9 mouse cellular contexts compared by ENCODE assay signal in the genomic region with DNA sequence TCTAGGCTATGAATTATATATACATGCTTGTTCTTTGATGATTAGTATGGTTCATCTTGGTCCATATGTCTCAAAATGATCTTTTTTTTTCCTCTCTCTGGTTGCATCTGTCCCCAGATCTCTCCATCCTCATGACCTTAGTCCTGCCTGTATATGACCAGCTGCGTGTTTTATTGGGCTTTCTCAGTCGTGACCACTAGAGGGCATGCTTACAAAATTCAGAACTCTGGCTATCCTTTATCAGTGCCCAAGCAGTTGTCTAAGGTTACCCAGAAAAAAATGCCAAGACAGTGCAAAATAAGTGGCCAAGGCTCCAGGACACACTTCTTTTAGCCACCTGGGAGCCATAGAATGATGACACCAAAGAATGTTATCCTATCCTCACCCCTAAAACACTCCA. TPM values are rescaled to one million over a fixed set of nuclear protein-coding genes. Genes with fewer than 3 reads are reported as not detected.
A peak's percentile ranks its signal among the peaks of the same experiment; 100 is the strongest.
DNase-seq lines count a peak whose midpoint lies in the region; ATAC-seq and TF ChIP-seq lines count a peak whose summit lies in the region.
"Had no signal": no experiment of that assay in that cellular context is flagged by ENCODE, and none has a peak within 500 bp of the region (broad histone marks: within the 10 kb centered on the region; RNA-seq: fewer than 3 reads in every experiment).

No protein-coding gene starts in this region.

- peak; percentile 38; the same call in 1 of the 2 replicates for TF ChIP-seq CTCF in spleen, adult 2 months (IDR thresholded peaks at IDR 0.05; ENCODE audit: extremely low read depth, insufficient read depth, insufficient read length, insufficient replicate concordance)
- peak; percentile 74 for TF ChIP-seq CTCF in lung, postnatal 0 days (IDR thresholded peaks at IDR 0.05)

- 5% methylated on average over 2 of the region's 2 CpGs for WGBS in spleen, adult 2 months
- 9% methylated on average over 2 of the region's 2 CpGs for WGBS in embryonic facial prominence, embryonic 10.5 days
- WGBS in intestine, embryonic 15.5 days, result 3% methylated on average over 2 of the region's 2 CpGs
- WGBS in lung, postnatal 0 days, result 6% methylated on average over 2 of the region's 2 CpGs

- H3K9me3 ChIP-seq in embryonic facial prominence, embryonic 10.5 days, result no peaks in the 10 kb centered on the region
- no peaks in the 10 kb centered on the region for H3K9me3 ChIP-seq in intestine, embryonic 15.5 days
- H3K9me3 ChIP-seq in lung, postnatal 0 days (ENCODE audit: low read length), result no peaks in the 10 kb centered on the region

- no peak overlapping the region for H3K4me2 ChIP-seq in intestine, embryonic 15.5 days (replicated peaks)
- no peak overlapping the region for H3K4me2 ChIP-seq in lung, postnatal 0 days (replicated peaks; ENCODE audit: low read depth, low read length)

- H3K4me3 ChIP-seq in spleen, adult 2 months (ENCODE audit: extremely low read depth, insufficient read depth, insufficient read length), result no peak overlapping the region
- H3K4me3 ChIP-seq in embryonic facial prominence, embryonic 10.5 days, result no peak overlapping the region
- no peak overlapping the region for H3K4me3 ChIP-seq in intestine, embryonic 15.5 days (replicated peaks)
- H3K4me3 ChIP-seq in lung, postnatal 0 days (ENCODE audit: low read depth, low read length), result no peak overlapping the region
- H3K4me3 ChIP-seq: myocyte had no signal

- TF ChIP-seq EP300 in lung, postnatal 0 days (IDR thresholded peaks at IDR 0.05), result no peak

- H3K4me1 ChIP-seq in spleen, adult 2 months (ENCODE audit: control insufficient read depth, insufficient read depth, insufficient read length), result no peaks in the 10 kb centered on the region
- H3K4me1 ChIP-seq in embryonic facial prominence, embryonic 10.5 days, result no peaks in the 10 kb centered on the region
- no peaks in the 10 kb centered on the region for H3K4me1 ChIP-seq in intestine, embryonic 15.5 days (replicated peaks)
- no peaks in the 10 kb centered on the region for H3K4me1 ChIP-seq in lung, postnatal 0 days (ENCODE audit: insufficient read depth, low read depth, low read length)

- DNase-seq in spleen, adult 2 months (ENCODE audit: low read depth in 1 of 2, low spot score in 2 of 2), result no peak
- no peak for DNase-seq in spleen, postnatal 14 days (ENCODE audit: low spot score in 2 of 2)
- DNase-seq in adrenal gland, postnatal 14 days, result peak; percentile 55
- peak; percentile 48 for DNase-seq in embryonic facial prominence, embryonic 10.5 days (ENCODE audit: low spot score)
- DNase-seq in lung, postnatal 0 days (ENCODE audit: low spot score), result peak; percentile 46
- DNase-seq in retina, postnatal 1 day, result peak; percentile 81

- peak; percentile 61 for ATAC-seq in intestine, embryonic 15.5 days
- ATAC-seq in lung, postnatal 0 days, result peak; percentile 43; the same call in 1 of the 2 replicates

- H3K36me3 ChIP-seq in spleen, adult 2 months (ENCODE audit: control insufficient read depth, insufficient read depth, low read length), result peaks cover 25% of the 10 kb centered on the region
- peaks cover 71% of the 10 kb centered on the region for H3K36me3 ChIP-seq in embryonic facial prominence, embryonic 10.5 days (replicated peaks)
- H3K36me3 ChIP-seq in intestine, embryonic 15.5 days, result peaks cover 41% of the 10 kb centered on the region
- H3K36me3 ChIP-seq in lung, postnatal 0 days (ENCODE audit: insufficient read depth, low read length), result peaks cover 29% of the 10 kb centered on the region

- no peak for TF ChIP-seq POLR2A in spleen, adult 2 months (IDR thresholded peaks at IDR 0.05; ENCODE audit: low read depth, low read length)

- H3K27me3 ChIP-seq in spleen, adult 2 months (ENCODE audit: control insufficient read depth, insufficient read depth, low read length), result no peaks in the 10 kb centered on the region
- H3K27me3 ChIP-seq in embryonic facial prominence, embryonic 10.5 days (replicated peaks; ENCODE audit: low read depth, poor library complexity, severe bottlenecking), result peaks cover 6% of the 10 kb centered on the region
- H3K27me3 ChIP-seq in intestine, embryonic 15.5 days (replicated peaks), result no peaks in the 10 kb centered on the region
- no peaks in the 10 kb centered on the region for H3K27me3 ChIP-seq in lung, postnatal 0 days (replicated peaks; ENCODE audit: insufficient read depth, low read length)

- no peak overlapping the region for H3K27ac ChIP-seq in spleen, adult 2 months (ENCODE audit: insufficient read depth, low read length)
- H3K27ac ChIP-seq in embryonic facial prominence, embryonic 10.5 days (replicated peaks), result no peak overlapping the region
- no peak overlapping the region for H3K27ac ChIP-seq in intestine, embryonic 15.5 days
- H3K27ac ChIP-seq in lung, postnatal 0 days (ENCODE audit: low read length), result no peak overlapping the region

- no peak overlapping the region for H3K9ac ChIP-seq in intestine, embryonic 15.5 days
- H3K9ac ChIP-seq in lung, postnatal 0 days (replicated peaks; ENCODE audit: low read depth), result no peak overlapping the region

RNA-seq across cellular contexts. Expression of a gene that starts 6.1 kb away (rescaled TPM):
- polyA plus RNA-seq in spleen, adult 2 months (2012; rRNA removed), result 0.19 and 0.34 TPM in 2 replicates
- 26.7 and 33.3 TPM in 2 replicates for total RNA-seq in adrenal gland, postnatal 14 days (2021)
- polyA plus RNA-seq in embryonic facial prominence, embryonic 10.5 days (2016; fragmentation: Nextera tagmentation; extraction: Ambion mirVana), result 4.3 TPM in 2 replicates
- 3.0 TPM in 2 replicates for polyA plus RNA-seq in intestine, embryonic 15.5 days (2015; fragmentation: Nextera tagmentation; extraction: Ambion mirVana)
- polyA plus RNA-seq in lung, postnatal 0 days (2015; fragmentation: Nextera tagmentation; extraction: Ambion mirVana), result 0.29 and 0.38 TPM in 2 replicates
- polyA plus RNA-seq: myocyte had no signal

RNA-seq across cellular contexts. Expression of a gene that starts 9.8 kb away (rescaled TPM):
- 142 and 206 TPM in 2 replicates for polyA plus RNA-seq in spleen, adult 2 months (2012; rRNA removed)
- 138 and 156 TPM in 2 replicates for total RNA-seq in adrenal gland, postnatal 14 days (2021)
- polyA plus RNA-seq in embryonic facial prominence, embryonic 10.5 days (2016; fragmentation: Nextera tagmentation; extraction: Ambion mirVana), result 75.2 and 76.2 TPM in 2 replicates
- 76.7 and 85.0 TPM in 2 replicates for polyA plus RNA-seq in intestine, embryonic 15.5 days (2015; fragmentation: Nextera tagmentation; extraction: Ambion mirVana)
- polyA plus RNA-seq in lung, postnatal 0 days (2015; fragmentation: Nextera tagmentation; extraction: Ambion mirVana), result 80.1 and 83.6 TPM in 2 replicates

RNA-seq across cellular contexts. Expression of a gene that starts 14.0 kb away (rescaled TPM):
- polyA plus RNA-seq in spleen, adult 2 months (2012; rRNA removed), result 0.26 and 0.43 TPM in 2 replicates
- 0.41 TPM in 2 replicates for total RNA-seq in adrenal gland, postnatal 14 days (2021)
- 0.02 and 0.04 TPM in 2 replicates for polyA plus RNA-seq in embryonic facial prominence, embryonic 10.5 days (2016; fragmentation: Nextera tagmentation; extraction: Ambion mirVana)
- polyA plus RNA-seq in intestine, embryonic 15.5 days (2015; fragmentation: Nextera tagmentation; extraction: Ambion mirVana), result 0.08 TPM in 2 replicates
- 0.27 and 0.31 TPM in 2 replicates for polyA plus RNA-seq in lung, postnatal 0 days (2015; fragmentation: Nextera tagmentation; extraction: Ambion mirVana)

RNA-seq across cellular contexts. Expression of a gene that starts 49.8 kb away (rescaled TPM):
- polyA plus RNA-seq in spleen, adult 2 months (2012; rRNA removed), result not detected in 2 replicates
- not detected in 2 replicates for total RNA-seq in adrenal gland, postnatal 14 days (2021)
- polyA plus RNA-seq in embryonic facial prominence, embryonic 10.5 days (2016; fragmentation: Nextera tagmentation; extraction: Ambion mirVana), result not detected in 2 replicates
- not detected in 2 replicates for polyA plus RNA-seq in intestine, embryonic 15.5 days (2015; fragmentation: Nextera tagmentation; extraction: Ambion mirVana)
- polyA plus RNA-seq in lung, postnatal 0 days (2015; fragmentation: Nextera tagmentation; extraction: Ambion mirVana), result not detected in 2 replicates
- polyA plus RNA-seq: gonadal fat pad, adult 2 months; myocyte had no signal

RNA-seq across cellular contexts. Expression of a gene that starts 59.2 kb away (rescaled TPM):
- not detected in 2 replicates for polyA plus RNA-seq in spleen, adult 2 months (2012; rRNA removed)
- not detected in 2 replicates for total RNA-seq in adrenal gland, postnatal 14 days (2021)
- not detected in 2 replicates for polyA plus RNA-seq in embryonic facial prominence, embryonic 10.5 days (2016; fragmentation: Nextera tagmentation; extraction: Ambion mirVana)
- polyA plus RNA-seq in intestine, embryonic 15.5 days (2015; fragmentation: Nextera tagmentation; extraction: Ambion mirVana), result not detected in 2 replicates
- not detected in 2 replicates for polyA plus RNA-seq in lung, postnatal 0 days (2015; fragmentation: Nextera tagmentation; extraction: Ambion mirVana)
- polyA plus RNA-seq: gonadal fat pad, adult 2 months; myocyte had no signal

Comparison
In these comparisons a context has a peak if more than half of its experiments do, and no peak if none do; other contexts are left out.
1. DNase-seq: peak in adrenal gland, postnatal 14 days (single experiment), embryonic facial prominence, embryonic 10.5 days (single experiment), lung, postnatal 0 days (single experiment) and retina, postnatal 1 day (single experiment); none in spleen, adult 2 months (0 of 2) and spleen, postnatal 14 days (0 of 2).